Mouse (Mus musculus): Measurements from ENCODE around the gene Slc51a.
"Not testable (repeated sequence)": the region's sequence is repeated elsewhere in the genome, so short reads cannot be mapped to it uniquely, and the experiment has no call there.

The Slc51a gene

GRCm38 (mm10) chr16:32509066-32509942, 21.6 kb upstream of the Slc51a start:
- DNase-seq, result peak in 1 of 2 experiments; percentile 11

- DNase-seq, result no peak
Observed at GRCm38 (mm10) chr16:32508506-32509065, 20.9 kb upstream of the Slc51a start.

DNA sequence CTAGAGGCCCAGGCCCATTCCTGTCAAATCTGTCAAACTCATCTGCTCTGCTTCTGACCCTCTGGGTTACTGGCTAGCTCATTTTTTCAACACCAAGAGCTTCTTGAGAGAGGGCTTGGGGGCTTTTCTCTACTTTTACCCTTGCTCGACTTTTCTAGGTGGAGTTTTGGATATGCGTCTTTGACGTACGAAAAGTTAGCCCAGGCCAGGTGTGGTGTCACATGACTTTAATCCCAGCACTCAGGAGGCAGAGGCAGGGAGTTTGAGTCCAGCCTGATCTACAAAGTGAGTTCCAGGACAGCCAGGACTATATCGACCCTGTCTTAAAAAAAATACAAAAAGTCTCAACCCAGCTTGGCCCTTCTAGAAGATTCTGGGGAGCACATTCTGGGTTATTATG, 20.4 kb upstream of the Slc51a start:
- DNase-seq, result no peak

DNA sequence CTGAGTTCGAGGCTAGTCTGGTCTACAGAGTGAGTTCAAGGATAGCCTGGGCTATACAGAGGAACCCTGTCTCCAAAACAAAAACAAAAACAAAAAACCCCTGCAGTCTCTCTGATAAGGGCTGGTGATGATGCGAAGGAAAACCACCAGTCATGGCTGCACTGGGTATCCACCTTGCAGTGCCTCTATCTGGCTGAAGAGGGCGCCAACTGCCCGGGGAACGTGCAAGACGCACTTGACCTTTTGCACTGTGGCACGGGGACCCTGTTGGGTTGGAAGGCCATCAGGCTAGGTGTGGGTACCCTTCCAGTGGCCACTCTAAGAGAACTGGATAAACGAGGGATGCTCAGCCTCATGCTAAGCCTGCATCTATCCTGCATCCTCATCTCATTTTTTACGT, 19.7 kb upstream of the Slc51a start:
- peak; percentile 60 to 64 for DNase-seq

- no peak for DNase-seq
Observed at GRCm38 (mm10) chr16:32506868-32507267, 19.2 kb upstream of the Slc51a start.

DNA sequence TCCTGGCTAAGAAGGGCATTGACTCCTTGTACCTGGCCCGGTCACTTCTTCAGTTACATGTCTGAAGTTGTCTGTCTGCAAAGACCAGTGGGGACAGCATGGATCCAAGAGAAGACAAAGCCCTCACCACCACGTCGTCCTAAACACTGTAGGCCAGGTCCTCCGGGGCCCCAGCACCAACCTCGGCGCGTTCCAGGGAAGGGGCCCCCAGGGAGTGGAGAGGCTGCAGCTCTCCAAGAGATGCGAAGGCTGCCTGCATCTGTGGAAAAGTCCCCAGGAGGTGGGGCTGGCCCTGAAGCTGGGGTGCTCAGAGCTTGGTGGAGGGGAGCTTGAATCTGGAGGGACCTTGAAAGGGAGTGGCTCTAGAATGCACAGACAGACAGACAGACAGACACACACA, 18.6 kb upstream of the Slc51a start:
- DNase-seq, result no peak

DNA sequence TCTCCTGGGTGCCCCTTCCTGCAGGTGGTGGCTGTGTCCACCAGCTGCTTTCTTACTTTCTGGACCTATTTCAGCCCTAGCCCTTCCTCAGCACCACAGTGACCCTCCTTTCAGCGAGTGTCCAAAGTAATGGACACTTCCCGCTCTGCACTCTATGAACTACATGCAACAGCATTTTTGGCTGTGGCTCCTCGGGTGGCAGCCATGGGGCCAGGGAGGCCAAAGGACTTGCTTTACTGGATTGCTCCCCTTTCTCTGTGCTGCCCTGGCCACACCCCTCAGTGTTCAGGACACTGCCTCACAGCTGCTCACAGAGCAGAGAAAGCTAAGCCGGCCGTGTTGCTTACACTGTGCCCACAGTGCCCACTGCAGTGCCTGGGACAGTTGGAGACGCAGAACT, 16.0 kb upstream of the Slc51a start:
- no peak for DNase-seq

GRCm38 (mm10) chr16:32502621-32503335, 15.1 kb upstream of the Slc51a start:
- DNase-seq, result no peak

DNA sequence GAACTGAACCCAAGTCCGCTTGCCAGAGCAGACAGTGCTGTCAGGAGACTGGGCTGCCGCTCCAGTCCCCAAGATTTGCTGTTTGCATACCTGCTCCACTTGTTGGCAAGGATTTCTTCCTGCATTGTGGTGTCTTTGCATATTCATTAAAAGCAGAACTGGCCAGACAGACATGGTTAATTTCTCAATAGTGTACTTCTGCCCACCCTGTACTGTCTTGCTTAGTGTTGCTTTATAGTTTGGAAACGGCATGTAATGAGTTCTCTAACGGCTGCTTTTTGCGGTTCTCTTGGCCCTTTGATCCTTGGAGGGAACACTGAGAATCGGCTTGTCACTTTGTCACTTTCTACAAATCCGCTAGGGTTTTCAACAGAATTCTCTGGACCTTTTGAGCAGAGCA, 13.8 kb upstream of the Slc51a start:
- DNase-seq, result no peak

GRCm38 (mm10) chr16:32499430-32500037, 11.9 kb upstream of the Slc51a start:
- peak; percentile 92 to 94 for DNase-seq

- no peak for DNase-seq
Observed at GRCm38 (mm10) chr16:32498996-32499395, 11.3 kb upstream of the Slc51a start.

- no peak for DNase-seq
Observed at GRCm38 (mm10) chr16:32495965-32496364, 8.3 kb upstream of the Slc51a start, which contains the start of gene Zdhhc19. TSS of gene Zdhhc19 (plus strand) at chr16:32496265.

- DNase-seq, result not testable (repeated sequence)
Observed at GRCm38 (mm10) chr16:32494371-32494770, 6.7 kb upstream of the Slc51a start.

DNA sequence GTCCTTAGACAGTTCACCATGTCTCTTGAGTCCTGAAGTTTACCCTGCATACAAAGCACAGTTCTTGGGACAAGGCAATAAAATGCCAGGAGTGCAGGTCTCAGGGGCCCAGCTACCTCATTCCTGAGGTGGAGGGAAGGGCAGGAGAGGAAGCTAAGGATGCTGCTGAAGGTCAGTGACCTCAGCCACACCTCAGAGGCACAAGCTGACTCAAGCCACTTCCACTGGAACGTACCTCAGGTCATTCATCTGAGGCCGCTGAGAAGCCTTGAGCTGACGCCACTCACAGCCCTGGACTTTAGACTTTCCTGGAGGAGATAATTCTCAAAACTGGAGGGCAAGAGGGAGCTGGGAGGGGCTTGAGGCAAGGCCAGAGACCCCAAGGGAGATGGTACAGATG, 1.3 kb upstream of the Slc51a start:
- DNase-seq, result no peak

- no peak for DNase-seq
Observed at GRCm38 (mm10) chr16:32486046-32486445, 1.6 kb downstream of the Slc51a start.

- no peak for DNase-seq
Observed at GRCm38 (mm10) chr16:32485209-32485608, 2.5 kb downstream of the Slc51a start.

GRCm38 (mm10) chr16:32484431-32484871, 3.2 kb downstream of the Slc51a start:
- DNase-seq, result no peak

- DNase-seq, result no peak
Observed at GRCm38 (mm10) chr16:32479415-32479814, 8.3 kb downstream of the Slc51a start.

GRCm38 (mm10) chr16:32477315-32477714, 10.4 kb downstream of the Slc51a start:
- no peak for DNase-seq

DNA sequence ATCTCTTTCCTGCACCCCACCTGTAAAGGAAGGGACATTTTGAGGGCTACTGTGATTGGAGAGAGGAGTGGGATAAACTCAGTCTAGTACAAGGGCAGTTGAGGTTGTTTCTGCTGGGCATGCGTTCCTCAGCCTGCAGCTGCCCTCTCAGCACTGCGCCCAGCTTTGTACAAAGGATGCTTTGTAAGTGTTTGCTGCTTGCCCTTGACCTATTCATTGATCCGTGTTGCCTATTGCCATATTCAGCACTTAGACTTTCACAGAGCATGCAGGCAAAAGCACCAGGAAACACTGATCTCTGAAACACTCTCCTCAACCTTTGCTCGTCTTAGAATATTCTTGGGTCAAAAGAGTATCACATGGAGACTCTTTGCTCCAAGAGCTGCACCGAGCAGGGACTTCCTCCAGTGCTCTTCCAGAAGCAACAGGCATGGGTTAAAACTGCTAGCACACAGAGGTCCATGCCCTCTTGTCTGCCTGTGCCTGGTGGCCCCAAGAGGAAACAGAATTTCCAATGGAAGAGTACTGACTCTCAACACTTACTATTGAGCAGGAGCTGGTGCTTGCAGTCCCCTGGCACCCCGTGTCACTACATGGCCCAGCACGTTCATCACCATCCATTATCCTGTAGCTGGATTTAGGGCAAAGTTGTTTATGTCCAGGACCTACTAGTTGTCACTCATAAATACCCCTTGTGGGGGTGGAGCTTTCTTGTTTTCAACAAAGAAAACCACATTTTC, 15.2 kb downstream of the Slc51a start:
- DNase-seq, result no peak

GRCm38 (mm10) chr16:32469404-32470105, 18.1 kb downstream of the Slc51a start:
- no peak for DNase-seq

DNA sequence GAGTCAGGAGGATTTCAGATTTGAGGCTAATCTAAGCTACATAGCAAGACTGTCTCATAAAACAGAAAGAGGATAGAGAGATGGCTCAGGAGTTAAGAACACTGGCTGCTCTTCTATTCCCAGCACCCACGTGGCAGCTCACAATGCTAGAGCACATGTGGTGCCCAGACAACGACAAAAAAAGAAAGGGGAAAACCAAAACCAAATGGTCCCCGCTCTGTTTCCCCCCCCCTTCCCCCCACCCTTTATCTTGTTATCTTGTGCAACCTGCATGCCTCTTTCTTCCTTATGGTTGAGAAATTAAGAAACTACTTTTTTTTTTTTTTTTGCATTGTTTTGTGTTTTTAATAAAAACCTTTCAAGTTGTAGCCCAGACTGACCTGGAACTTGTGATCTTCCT, 19.2 kb downstream of the Slc51a start:
- no peak for DNase-seq

Measured in cerebellum, postnatal 36 days (tissue).